Mouse (Mus musculus) forebrain, embryonic 11.5 days (tissue): Measurements from ENCODE around the gene 2300009A05Rik. TPM values are rescaled to one million over a fixed set of nuclear protein-coding genes. Genes with fewer than 3 reads are reported as not detected.

Experiments used
- ATAC-seq: fragments of 200-750 bp; cut with Nextera tagmentation; replicated peaks from 2 replicates; pipeline ENCODE4 v1.8.0; 2017; ENCODE audit warnings: moderate TSS enrichment; ENCODE audit not compliant: low FRiP score
- DNase-seq: peaks from one replicate; pipeline ENCODE4 v3.0.0-alpha.2; 2017; ENCODE audit warnings: low spot score
- H3K27ac ChIP-seq: fragments of 300-500 bp; sonication (generic); 2 replicates; pipeline ENCODE4 v1.5.1; 2014; ENCODE audit warnings: low read depth, low read length
- H3K27me3 ChIP-seq: fragments of 300-500 bp; sonication (generic); 2 replicates; pipeline ENCODE4 v1.6.1; 2014; ENCODE audit warnings: mild to moderate bottlenecking, low read length, mixed read lengths; ENCODE audit not compliant: control insufficient read depth, insufficient read depth
- H3K36me3 ChIP-seq: fragments of 300-500 bp; sonication (generic); 2 replicates; pipeline ENCODE4 v1.6.1; 2014; ENCODE audit warnings: mild to moderate bottlenecking, low read length, moderate library complexity, mixed read lengths; ENCODE audit not compliant: control insufficient read depth, insufficient read depth
- H3K4me1 ChIP-seq: fragments of 300-500 bp; sonication (generic); replicated peaks from 2 replicates; pipeline ENCODE4 v1.6.1; 2014; ENCODE audit warnings: low read length, mixed read lengths; ENCODE audit not compliant: control insufficient read depth, insufficient read depth
- H3K4me2 ChIP-seq: fragments of 300-500 bp; sonication (generic); 2 replicates; pipeline ENCODE4 v1.6.1; 2014; ENCODE audit warnings: low read depth, mild to moderate bottlenecking, low read length, moderate library complexity, mixed read lengths; ENCODE audit not compliant: severe bottlenecking
- H3K4me3 ChIP-seq: fragments of 300-500 bp; sonication (generic); 2 replicates; pipeline ENCODE4 v1.5.1; 2014; ENCODE audit warnings: low read depth, low read length
- H3K9ac ChIP-seq: fragments of 300-500 bp; sonication (generic); 2 replicates; pipeline ENCODE4 v1.6.1; 2014; ENCODE audit warnings: low read length
- H3K9me3 ChIP-seq: fragments of 300-500 bp; sonication (generic); 2 replicates; pipeline ENCODE4 v1.6.1; 2016; ENCODE audit warnings: low read length, mixed read lengths; ENCODE audit not compliant: control insufficient read depth
- WGBS: fragments of 180-500 bp; shearing (Covaris S2); extraction: QIAGEN DNeasy Blood & Tissue Kit; methylation state at CpG from one replicate; pipeline ENCODE4 v1.1.7; 2014; 5-methylcytosine and 5-hydroxymethylcytosine counted together
- polyA plus RNA-seq: library from polyadenylated mRNA; unstranded; fragments of >200 nt; fragmentation: Nextera tagmentation; extraction: Ambion mirVana; gene quantifications from 2 replicates; pipeline ENCODE4 v1.2.1, GENCODE M21; 2014

Gene 2300009A05Rik
- polyA plus RNA-seq, 1 experiment from 2014 or later, result 47.1 TPM

- H3K4me3 ChIP-seq, result no peak overlapping the region
- H3K36me3 ChIP-seq, result no peaks in the 10 kb centered on the region
- no peaks in the 10 kb centered on the region for H3K4me1 ChIP-seq
- no peaks in the 10 kb centered on the region for H3K9me3 ChIP-seq
- H3K27ac ChIP-seq, result no peak overlapping the region
- no peak overlapping the region for H3K9ac ChIP-seq
- WGBS, result 86% methylated on average over 2 of the region's 2 CpGs
- no peak for ATAC-seq
- no peaks in the 10 kb centered on the region for H3K27me3 ChIP-seq
- no peak overlapping the region for H3K4me2 ChIP-seq
- DNase-seq, result no peak
Observed at GRCm38 (mm10) chr9:63391307-63391706, 7.7 kb downstream of the 2300009A05Rik start.

GRCm38 (mm10) chr9:63382761-63383160 is 16.3 kb downstream of the 2300009A05Rik start:
- no peak overlapping the region for H3K9ac ChIP-seq
- H3K36me3 ChIP-seq, result no peaks in the 10 kb centered on the region
- H3K4me2 ChIP-seq, result no peak overlapping the region
- no peaks in the 10 kb centered on the region for H3K4me1 ChIP-seq
- H3K9me3 ChIP-seq, result no peaks in the 10 kb centered on the region
- no peak overlapping the region for H3K4me3 ChIP-seq
- ATAC-seq (no peak), DNase-seq (no peak)
- no peak overlapping the region for H3K27ac ChIP-seq
- no peaks in the 10 kb centered on the region for H3K27me3 ChIP-seq
- 94% methylated on average over 4 of the region's 4 CpGs for WGBS

DNA sequence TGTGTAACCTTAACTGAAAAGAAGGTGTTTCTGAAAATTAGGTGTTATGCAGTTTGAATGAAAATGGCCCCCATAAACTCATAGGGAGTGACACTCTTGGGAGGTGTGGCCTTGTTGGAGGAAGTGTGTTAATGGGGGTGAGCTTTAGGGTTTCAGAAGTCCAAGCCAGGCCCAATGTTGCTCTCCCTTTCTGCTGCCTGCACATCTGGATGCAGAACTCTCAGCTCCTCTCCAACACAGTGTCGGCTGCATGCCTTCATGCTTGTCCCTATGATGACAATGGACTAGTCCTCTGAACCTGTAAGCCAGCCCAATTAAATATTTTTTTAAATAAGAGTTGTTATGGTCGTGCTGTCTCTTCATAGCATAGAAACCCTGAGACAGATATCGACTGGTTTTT is 18.7 kb downstream of the 2300009A05Rik start:
- no peaks in the 10 kb centered on the region for H3K27me3 ChIP-seq
- H3K36me3 ChIP-seq, result no peaks in the 10 kb centered on the region
- DNase-seq (no peak), ATAC-seq (no peak)
- H3K4me3 ChIP-seq, result no peak overlapping the region
- 89% methylated on average over 3 of the region's 3 CpGs for WGBS
- no peaks in the 10 kb centered on the region for H3K9me3 ChIP-seq
- peaks cover 6% of the 10 kb centered on the region; the same call in 1 of the 2 replicates for H3K4me1 ChIP-seq
- H3K9ac ChIP-seq, result no peak overlapping the region
- H3K4me2 ChIP-seq, result no peak overlapping the region
- H3K27ac ChIP-seq, result no peak overlapping the region

DNA sequence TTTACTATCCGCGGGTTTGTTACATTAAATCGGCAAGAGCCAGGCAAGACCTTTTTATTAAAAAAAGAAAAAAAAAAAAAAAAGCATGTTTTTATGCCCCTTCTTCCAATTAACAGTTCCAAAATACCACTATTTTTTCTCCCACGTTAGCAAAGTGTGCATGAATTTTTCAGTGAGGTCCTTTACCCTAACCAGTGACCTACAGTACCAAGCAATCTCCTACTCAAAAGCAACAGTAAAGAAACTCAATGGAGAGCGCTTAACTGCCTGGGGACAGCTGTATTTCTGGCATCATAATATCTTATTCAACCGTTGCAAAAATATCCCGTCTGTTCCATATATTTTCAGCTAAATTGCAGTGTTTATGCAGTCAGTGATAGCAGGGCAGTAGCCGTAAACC is 20.9 kb downstream of the 2300009A05Rik start:
- DNase-seq (no peak), ATAC-seq (no peak)
- 21% methylated on average over 8 of the region's 8 CpGs for WGBS
- Histone ChIP-seq H3K9ac (peak overlapping the region; percentile 92), H3K36me3 (no peaks in the 10 kb centered on the region; the same call in 1 of the 2 replicates), H3K4me2 (peak overlapping the region; percentile 91), H3K27me3 (no peaks in the 10 kb centered on the region), H3K9me3 (no peaks in the 10 kb centered on the region), H3K4me1 (peaks cover 8% of the 10 kb centered on the region; the same call in 1 of the 2 replicates), H3K27ac (no peak overlapping the region; the same call in 1 of the 2 replicates), H3K4me3 (peak overlapping the region; percentile 80)

DNA sequence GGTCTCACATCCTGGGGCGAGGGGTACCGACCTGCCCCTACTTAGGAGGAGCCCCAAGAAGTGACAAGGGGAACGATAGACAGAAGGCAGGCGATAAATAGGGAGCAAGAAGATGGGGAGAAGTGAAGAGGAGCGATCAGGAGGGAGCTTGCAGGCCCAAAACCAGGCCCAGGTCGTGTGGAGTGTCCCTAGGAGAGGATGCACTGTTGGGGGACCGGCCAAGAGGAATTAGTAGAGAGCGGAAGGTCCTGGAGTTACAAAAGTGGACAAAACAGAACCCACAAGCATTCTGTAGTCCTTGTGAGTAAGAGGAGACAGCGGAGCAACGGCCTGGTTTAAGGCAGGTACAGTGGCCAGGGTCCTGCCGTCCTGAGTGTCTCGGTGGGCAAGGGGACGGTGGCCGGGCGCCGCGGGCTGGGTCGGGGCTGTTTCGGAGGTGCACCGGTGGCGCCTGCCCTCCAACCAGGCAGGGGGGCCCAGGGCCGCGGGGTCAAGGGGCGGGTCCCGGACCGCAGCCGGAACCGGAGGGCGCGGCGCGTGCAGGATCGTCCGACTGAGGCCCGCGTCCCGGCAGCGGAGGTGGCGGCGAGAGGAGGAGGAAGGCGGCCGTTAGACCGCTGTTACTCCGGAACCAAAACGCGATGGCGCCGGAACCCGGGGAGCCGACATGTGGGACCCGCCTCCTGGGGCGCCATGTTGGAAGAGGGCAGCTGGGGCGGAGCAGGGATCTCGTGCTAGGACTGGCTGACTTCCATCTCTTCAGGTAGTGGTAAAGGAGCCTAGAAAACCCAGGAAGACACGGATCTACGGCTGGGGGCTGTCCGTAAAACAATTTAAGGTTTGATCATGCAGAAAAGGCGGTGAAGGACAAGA is 21.5 kb downstream of the 2300009A05Rik start, which contains the start of gene Map2k5:
Gene Map2k5, minus strand, starts transcription at position 633 of the 873 bp plus-strand sequence.
- H3K36me3 ChIP-seq, result no peaks in the 10 kb centered on the region; the same call in 1 of the 2 replicates
- H3K27me3 ChIP-seq, result no peaks in the 10 kb centered on the region
- H3K4me1 ChIP-seq, result peaks cover 8% of the 10 kb centered on the region; the same call in 1 of the 2 replicates
- peak within 1 kb of the TSS; percentile 72; the same call in 1 of the 2 replicates for H3K27ac ChIP-seq
- peak within 1 kb of the TSS; percentile 92 for H3K9ac ChIP-seq
- ATAC-seq (peak; percentile 86), DNase-seq (peak; percentile 94)
- peak within 1 kb of the TSS; percentile 91 for H3K4me2 ChIP-seq
- H3K4me3 ChIP-seq, result peak within 1 kb of the TSS; percentile 80
- 1% methylated on average over 58 of the region's 58 CpGs for WGBS
- no peaks in the 10 kb centered on the region for H3K9me3 ChIP-seq

GRCm38 (mm10) chr9:63373315-63373714 is 25.7 kb downstream of the 2300009A05Rik start:
- Histone ChIP-seq H3K9ac (no peak overlapping the region), H3K4me1 (peaks cover 8% of the 10 kb centered on the region; the same call in 1 of the 2 replicates), H3K4me3 (no peak overlapping the region), H3K9me3 (no peaks in the 10 kb centered on the region), H3K27me3 (no peaks in the 10 kb centered on the region), H3K27ac (no peak overlapping the region), H3K4me2 (no peak overlapping the region), H3K36me3 (no peaks in the 10 kb centered on the region; the same call in 1 of the 2 replicates)
- ATAC-seq (no peak), DNase-seq (no peak)
- WGBS, result 88% methylated on average over 2 of the region's 2 CpGs

- no peaks in the 10 kb centered on the region for H3K27me3 ChIP-seq
- no peaks in the 10 kb centered on the region; the same call in 1 of the 2 replicates for H3K36me3 ChIP-seq
- H3K9me3 ChIP-seq, result no peaks in the 10 kb centered on the region
- 65% methylated on average over 8 of the region's 8 CpGs for WGBS
- H3K4me1 ChIP-seq, result peaks cover 8% of the 10 kb centered on the region; the same call in 1 of the 2 replicates
- H3K4me3 ChIP-seq, result no peak overlapping the region
- H3K27ac ChIP-seq, result no peak overlapping the region
- H3K9ac ChIP-seq, result no peak overlapping the region
- ATAC-seq (no peak), DNase-seq (no peak)
- no peak overlapping the region for H3K4me2 ChIP-seq
Observed at GRCm38 (mm10) chr9:63372541-63372940, 26.5 kb downstream of the 2300009A05Rik start.

DNA sequence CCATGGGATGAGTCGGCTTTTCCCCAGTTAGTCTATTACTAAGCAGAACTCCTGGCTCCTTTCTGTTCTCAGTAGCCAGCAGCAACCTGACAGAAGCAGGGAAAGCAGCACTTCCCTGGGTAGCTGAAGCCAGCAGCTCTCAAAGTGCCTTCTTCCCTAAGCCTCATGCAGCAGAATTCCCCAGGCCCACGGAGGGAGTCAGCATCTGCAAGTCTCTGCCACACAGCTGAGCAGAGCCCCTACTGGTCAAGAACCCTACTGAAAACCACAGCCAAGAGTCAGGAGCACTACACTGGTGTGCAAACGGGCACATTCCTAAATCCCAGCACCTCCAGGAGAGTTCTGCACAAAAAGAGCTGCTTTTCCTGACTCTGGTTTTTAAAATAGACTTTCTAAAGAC is 38.6 kb downstream of the 2300009A05Rik start:
- H3K9ac ChIP-seq, result no peak overlapping the region
- no peaks in the 10 kb centered on the region for H3K4me1 ChIP-seq
- H3K4me3 ChIP-seq, result no peak overlapping the region
- H3K27ac ChIP-seq, result no peak overlapping the region
- no peaks in the 10 kb centered on the region for H3K9me3 ChIP-seq
- H3K36me3 ChIP-seq, result peaks cover 2% of the 10 kb centered on the region; the same call in 1 of the 2 replicates
- 51% methylated on average over 3 of the region's 3 CpGs for WGBS
- no peaks in the 10 kb centered on the region for H3K27me3 ChIP-seq
- DNase-seq, result no peak
- no peak for ATAC-seq
- H3K4me2 ChIP-seq, result no peak overlapping the region
